Mouse (Mus musculus) embryonic facial prominence, embryonic 11.5 days (tissue): Measurements from ENCODE around the gene Prkn. TPM values are rescaled to one million over a fixed set of nuclear protein-coding genes. Genes with fewer than 3 reads are reported as not detected.

Experiments used
- ATAC-seq: fragments of 200-750 bp; cut with Nextera tagmentation; replicated peaks from 2 replicates; pipeline ENCODE4 v1.8.0; 2017; ENCODE audit warnings: low read depth; ENCODE audit not compliant: insufficient number of reproducible peaks, low FRiP score, low TSS enrichment
- DNase-seq: peaks from one replicate; pipeline ENCODE4 v3.0.0-alpha.2; 2015; ENCODE audit warnings: low spot score
- H3K27ac ChIP-seq: fragments of 300-500 bp; sonication (generic); replicated peaks from 2 replicates; pipeline ENCODE4 v1.5.1; 2014; ENCODE audit warnings: mild to moderate bottlenecking, low read depth, low read length, control low read depth
- H3K27me3 ChIP-seq: fragments of 300-500 bp; sonication (generic); 2 replicates; pipeline ENCODE4 v1.6.1; 2014; ENCODE audit warnings: mild to moderate bottlenecking, low read length, moderate library complexity, mixed read lengths; ENCODE audit not compliant: control insufficient read depth, insufficient read depth
- H3K36me3 ChIP-seq: fragments of 300-500 bp; sonication (generic); replicated peaks from 2 replicates; pipeline ENCODE4 v1.6.1; 2014; ENCODE audit warnings: low read depth, mild to moderate bottlenecking, low read length, moderate library complexity, mixed read lengths; ENCODE audit not compliant: control insufficient read depth, insufficient read depth
- H3K4me1 ChIP-seq: fragments of 300-500 bp; sonication (generic); 2 replicates; pipeline ENCODE4 v1.6.1; 2014; ENCODE audit warnings: low read length, mixed read lengths; ENCODE audit not compliant: control insufficient read depth, insufficient read depth
- H3K4me2 ChIP-seq: fragments of 300-500 bp; sonication (generic); 2 replicates; pipeline ENCODE4 v1.6.1; 2014; ENCODE audit warnings: low read depth, mild to moderate bottlenecking, control low read depth, low read length, moderate library complexity
- H3K4me3 ChIP-seq: fragments of 300-500 bp; sonication (generic); 2 replicates; pipeline ENCODE4 v1.5.1; 2014; ENCODE audit warnings: low read depth, low read length, control low read depth
- H3K9ac ChIP-seq: fragments of 300-500 bp; sonication (generic); replicated peaks from 2 replicates; pipeline ENCODE4 v1.6.1; 2014; ENCODE audit warnings: mild to moderate bottlenecking, control low read depth, low read length
- H3K9me3 ChIP-seq: fragments of 300-500 bp; sonication (generic); replicated peaks from 2 replicates; pipeline ENCODE4 v1.6.1; 2016; ENCODE audit warnings: mild to moderate bottlenecking, low read length, inconsistent platforms, mixed read lengths; ENCODE audit not compliant: control insufficient read depth
- WGBS: fragments of 180-500 bp; shearing (Covaris S2); extraction: QIAGEN DNeasy Blood & Tissue Kit; methylation state at CpG from one replicate; pipeline ENCODE4 v1.1.7; 2014; 5-methylcytosine and 5-hydroxymethylcytosine counted together
- polyA plus RNA-seq: library from polyadenylated mRNA; unstranded; fragments of >200 nt; fragmentation: Nextera tagmentation; extraction: Ambion mirVana; gene quantifications from 2 replicates; pipeline ENCODE4 v1.2.1, GENCODE M21; 2014

Gene Prkn
- polyA plus RNA-seq, 1 experiment from 2014 or later: 0.97 TPM

- Histone ChIP-seq H3K9me3 (no peaks in the 10 kb centered on the region), H3K36me3 (no peaks in the 10 kb centered on the region), H3K4me1 (no peaks in the 10 kb centered on the region), H3K9ac (no peak overlapping the region), H3K27ac (no peak overlapping the region), H3K4me2 (no peak overlapping the region), H3K4me3 (no peak overlapping the region), H3K27me3 (no peaks in the 10 kb centered on the region)
- no peak for ATAC-seq
- 93% methylated on average over 2 of the region's 2 CpGs for WGBS
- no peak for DNase-seq
Observed at GRCm38 (mm10) chr17:11483032-11483431, 642.8 kb downstream of the Prkn start.

- no peaks in the 10 kb centered on the region for H3K27me3 ChIP-seq
- H3K9me3 ChIP-seq: no peaks in the 10 kb centered on the region
- no peak overlapping the region for H3K4me2 ChIP-seq
- H3K36me3 ChIP-seq: no peaks in the 10 kb centered on the region
- H3K4me1 ChIP-seq: no peaks in the 10 kb centered on the region
- H3K27ac ChIP-seq: no peak overlapping the region
- 85% methylated on average over 4 of the region's 4 CpGs for WGBS
- no peak overlapping the region for H3K9ac ChIP-seq
- ATAC-seq: no peak
- H3K4me3 ChIP-seq: no peak overlapping the region
- no peak for DNase-seq
Observed at GRCm38 (mm10) chr17:11490051-11490450, 649.9 kb downstream of the Prkn start.

- Histone ChIP-seq H3K27ac (no peak overlapping the region), H3K27me3 (no peaks in the 10 kb centered on the region), H3K9me3 (no peaks in the 10 kb centered on the region), H3K9ac (no peak overlapping the region), H3K4me1 (no peaks in the 10 kb centered on the region), H3K4me3 (no peak overlapping the region), H3K36me3 (no peaks in the 10 kb centered on the region), H3K4me2 (no peak overlapping the region)
- WGBS: 80% methylated on average over 7 of the region's 7 CpGs
- DNase-seq (no peak), ATAC-seq (no peak)
Observed at GRCm38 (mm10) chr17:11502556-11502955, 662.4 kb downstream of the Prkn start.

GRCm38 (mm10) chr17:11504496-11504895 is 664.3 kb downstream of the Prkn start:
- Histone ChIP-seq H3K4me3 (no peak overlapping the region), H3K9me3 (no peaks in the 10 kb centered on the region), H3K4me1 (no peaks in the 10 kb centered on the region), H3K36me3 (no peaks in the 10 kb centered on the region), H3K9ac (no peak overlapping the region), H3K4me2 (no peak overlapping the region), H3K27me3 (no peaks in the 10 kb centered on the region), H3K27ac (no peak overlapping the region)
- no peak for ATAC-seq
- 91% methylated on average over 3 of the region's 3 CpGs for WGBS
- DNase-seq: no peak

GRCm38 (mm10) chr17:11507082-11507481 is 666.9 kb downstream of the Prkn start:
- Histone ChIP-seq H3K9me3 (no peaks in the 10 kb centered on the region), H3K27me3 (no peaks in the 10 kb centered on the region), H3K4me3 (no peak overlapping the region), H3K4me1 (no peaks in the 10 kb centered on the region), H3K36me3 (no peaks in the 10 kb centered on the region), H3K27ac (no peak overlapping the region), H3K9ac (no peak overlapping the region), H3K4me2 (no peak overlapping the region)
- DNase-seq: no peak
- 84% methylated on average over 3 of the region's 3 CpGs for WGBS
- ATAC-seq: no peak

GRCm38 (mm10) chr17:11510081-11510480 is 669.9 kb downstream of the Prkn start:
- ATAC-seq (no peak), DNase-seq (no peak)
- Histone ChIP-seq H3K9me3 (no peaks in the 10 kb centered on the region), H3K4me1 (no peaks in the 10 kb centered on the region), H3K27ac (no peak overlapping the region), H3K9ac (no peak overlapping the region), H3K36me3 (no peaks in the 10 kb centered on the region), H3K27me3 (no peaks in the 10 kb centered on the region), H3K4me2 (no peak overlapping the region), H3K4me3 (no peak overlapping the region)
- WGBS: 70% methylated on average over 7 of the region's 7 CpGs

GRCm38 (mm10) chr17:11514032-11514761 is 674.0 kb downstream of the Prkn start:
- DNase-seq: no peak
- Histone ChIP-seq H3K27ac (no peak overlapping the region), H3K9ac (no peak overlapping the region), H3K4me3 (no peak overlapping the region), H3K9me3 (no peaks in the 10 kb centered on the region), H3K4me1 (no peaks in the 10 kb centered on the region), H3K27me3 (no peaks in the 10 kb centered on the region), H3K36me3 (no peaks in the 10 kb centered on the region), H3K4me2 (no peak overlapping the region)
- no peak for ATAC-seq
- 21% methylated on average over 8 of the region's 8 CpGs for WGBS

GRCm38 (mm10) chr17:11515619-11516018 is 675.4 kb downstream of the Prkn start:
- H3K27me3 ChIP-seq: no peaks in the 10 kb centered on the region
- no peak for ATAC-seq
- no peak overlapping the region for H3K27ac ChIP-seq
- no peaks in the 10 kb centered on the region for H3K9me3 ChIP-seq
- 86% methylated on average over 4 of the region's 4 CpGs for WGBS
- H3K9ac ChIP-seq: no peak overlapping the region
- no peak overlapping the region for H3K4me2 ChIP-seq
- H3K36me3 ChIP-seq: no peaks in the 10 kb centered on the region
- no peak overlapping the region for H3K4me3 ChIP-seq
- DNase-seq: no peak
- no peaks in the 10 kb centered on the region for H3K4me1 ChIP-seq
